Mouse (Mus musculus) olfactory bulb, adult 2 months (tissue): Measurements from ENCODE around the gene Jade2.

Experiments used
- CTCF ChIP-seq: fragments of 200-500 bp; IDR thresholded peaks from 2 replicates; pipeline ENCODE4 v1.5.1; 2012; ENCODE audit warnings: low read depth, mild to moderate bottlenecking, low read length, moderate library complexity; ENCODE audit not compliant: insufficient read depth
- POLR2A ChIP-seq: fragments of 200-500 bp; IDR thresholded peaks from 2 replicates; pipeline ENCODE4 v1.6.1; 2012; ENCODE audit warnings: mild to moderate bottlenecking, low read depth, low read length, moderate library complexity; ENCODE audit not compliant: insufficient read depth

DNA sequence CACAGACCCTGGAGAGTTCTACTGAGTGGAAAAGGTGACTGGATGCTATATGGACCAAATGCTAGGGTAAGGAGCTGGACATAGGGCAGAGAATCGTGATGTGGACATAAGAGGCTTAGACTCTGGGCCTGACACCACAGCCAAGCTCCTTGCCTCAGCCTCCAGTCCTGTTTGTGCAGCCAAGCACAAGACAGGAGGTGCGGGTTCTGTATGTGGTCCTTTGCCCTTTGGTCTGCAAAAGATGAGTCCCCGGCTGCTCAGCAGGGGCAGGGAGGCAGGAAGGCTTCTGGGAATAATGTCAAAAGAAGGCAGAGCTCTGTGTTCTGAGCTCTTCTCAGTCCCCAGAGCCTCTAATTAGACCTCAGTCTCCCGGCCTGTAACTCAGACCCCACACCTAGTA is 38.6 kb downstream of the Jade2 start:
- no peak for TF ChIP-seq CTCF
- TF ChIP-seq POLR2A = no peak
